Mouse (Mus musculus) lung, adult 2 months (tissue): Measurements from ENCODE around the gene Crtac1. TPM values are rescaled to one million over a fixed set of nuclear protein-coding genes. Genes with fewer than 3 reads are reported as not detected.

Source experiments
- DNase-seq: peaks from one replicate; pipeline ENCODE4 v3.0.0; 2022
- H3K4me1 ChIP-seq: fragments of 200-500 bp; 2 replicates; pipeline ENCODE4 v1.6.1; 2011; ENCODE audit warnings: low read length; ENCODE audit not compliant: control insufficient read depth, insufficient read depth
- H3K4me3 ChIP-seq: fragments of 200-500 bp; replicated peaks from 2 replicates; pipeline ENCODE3; 2011; ENCODE audit warnings: low read depth, mild to moderate bottlenecking, control low read depth, low read length; ENCODE audit errors: extremely low read depth
- CTCF ChIP-seq: fragments of 200-500 bp; IDR thresholded peaks from 2 replicates; pipeline ENCODE4 v1.5.1; 2011; ENCODE audit warnings: mild to moderate bottlenecking, low read length, control low read depth; ENCODE audit not compliant: insufficient read depth
- POLR2A ChIP-seq: fragments of 200-500 bp; IDR thresholded peaks from 2 replicates; pipeline ENCODE4 v1.6.1; 2011; ENCODE audit warnings: low read depth, mild to moderate bottlenecking, control low read depth, low read length, borderline replicate concordance; ENCODE audit errors: extremely low read depth
- WGBS: fragments of 180-500 bp; shearing (Covaris S2); methylation state at CpG from one replicate; pipeline ENCODE4 v1.1.7; 2018; 5-methylcytosine and 5-hydroxymethylcytosine counted together
- polyA plus RNA-seq: library from polyadenylated mRNA; depleted of rRNA; stranded (reverse); fragments of >200 nt; gene quantifications from 2 replicates; pipeline ENCODE4 v1.2.3, GENCODE M21; 2012; rRNA removed

The Crtac1 gene
- polyA plus RNA-seq = 0.06 and 0.12 TPM in 2 replicates

DNA sequence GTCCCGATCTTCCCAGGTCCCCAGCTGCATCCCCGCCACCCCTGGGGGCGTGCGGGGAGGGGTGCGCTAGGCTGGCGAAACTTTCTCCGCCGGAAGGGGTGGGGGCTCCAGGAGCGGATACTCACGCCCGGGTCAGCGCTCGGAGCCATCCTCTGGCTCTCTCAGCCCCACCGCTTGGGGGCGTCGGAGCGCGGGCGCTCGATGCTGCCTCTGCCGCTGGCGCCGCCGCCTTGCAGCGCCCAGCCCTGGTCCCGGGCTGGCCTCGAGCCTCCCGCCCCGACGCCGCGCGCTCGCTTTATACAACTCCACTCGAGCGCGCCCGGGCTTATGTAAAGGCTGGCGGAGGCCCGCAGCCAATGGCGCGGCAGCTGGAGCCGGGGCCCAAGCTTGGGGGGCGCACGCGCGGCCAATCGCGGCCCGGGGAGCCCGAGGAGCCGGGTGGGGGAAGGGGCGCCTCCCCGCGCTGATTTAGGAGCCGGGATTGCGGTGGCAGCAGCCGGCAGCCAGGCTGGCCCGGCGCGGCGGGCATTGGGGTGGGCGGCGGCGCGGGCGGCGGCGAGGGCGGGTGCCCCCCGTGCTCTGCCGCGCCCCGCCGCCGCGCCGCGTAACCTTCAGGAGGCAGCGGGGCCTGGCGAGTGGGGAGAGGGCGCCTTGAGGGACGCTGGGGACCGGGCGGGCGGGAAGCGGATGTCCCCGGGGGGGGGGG, at the start of gene Crtac1:
Crtac1 (minus strand) TSS at position 299 of the 706 bp plus-strand sequence.
- H3K4me3 ChIP-seq = no peak within 1 kb of the TSS
- TF ChIP-seq POLR2A (no peak), CTCF (no peak)
- no peak for DNase-seq
- under 1% methylated on average over 71 of the region's 88 CpGs for WGBS
- no peaks in the 10 kb centered on the region for H3K4me1 ChIP-seq

DNA sequence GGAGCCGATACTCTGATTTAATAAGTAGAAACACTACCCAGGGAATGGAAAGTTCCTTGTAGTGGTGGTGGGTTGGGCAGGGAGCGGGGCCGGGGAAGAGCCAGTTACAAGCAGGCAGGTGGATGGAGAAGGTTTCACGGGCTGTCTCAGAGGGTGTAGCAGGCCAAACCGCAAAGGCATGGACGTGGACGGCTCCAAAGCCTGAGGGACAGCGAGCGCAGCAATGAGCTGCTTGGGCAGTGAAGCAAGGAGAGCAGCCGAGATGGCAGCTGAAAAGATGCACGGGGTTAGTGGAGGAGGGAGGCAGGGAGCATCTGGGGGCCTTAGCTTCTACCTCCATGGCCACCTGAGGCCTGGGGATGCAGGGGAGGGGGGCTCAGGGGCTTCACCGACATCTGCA, 46.7 kb upstream of the Crtac1 start:
- no peaks in the 10 kb centered on the region for H3K4me1 ChIP-seq
- H3K4me3 ChIP-seq = no peak overlapping the region
- 47% methylated on average over 12 of the region's 12 CpGs for WGBS
- TF ChIP-seq CTCF (no peak), POLR2A (no peak)
- DNase-seq = no peak

DNA sequence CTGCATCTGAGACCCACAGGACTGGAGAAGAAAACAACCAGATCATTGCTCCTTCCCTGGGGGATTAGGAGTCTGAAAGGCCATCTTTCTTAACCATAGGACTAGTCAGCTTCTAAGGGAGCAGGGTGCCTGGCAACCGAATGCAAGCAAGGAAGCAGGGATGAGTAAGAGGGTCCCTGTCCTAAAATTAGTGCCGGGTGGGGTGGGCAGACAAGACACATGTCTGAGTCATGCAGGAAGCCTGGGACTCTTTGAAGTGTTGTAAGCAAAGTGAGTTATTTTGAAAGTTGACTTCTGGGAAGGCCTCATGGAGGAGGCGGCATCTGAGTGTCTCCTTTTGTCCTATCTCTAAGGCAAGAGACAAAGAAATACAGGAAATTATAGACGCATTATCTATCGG, 46.2 kb upstream of the Crtac1 start:
- Histone ChIP-seq H3K4me3 (no peak overlapping the region), H3K4me1 (no peaks in the 10 kb centered on the region)
- TF ChIP-seq POLR2A (no peak), CTCF (no peak)
- no peak for DNase-seq
- WGBS = 48% methylated on average over 5 of the region's 5 CpGs

DNA sequence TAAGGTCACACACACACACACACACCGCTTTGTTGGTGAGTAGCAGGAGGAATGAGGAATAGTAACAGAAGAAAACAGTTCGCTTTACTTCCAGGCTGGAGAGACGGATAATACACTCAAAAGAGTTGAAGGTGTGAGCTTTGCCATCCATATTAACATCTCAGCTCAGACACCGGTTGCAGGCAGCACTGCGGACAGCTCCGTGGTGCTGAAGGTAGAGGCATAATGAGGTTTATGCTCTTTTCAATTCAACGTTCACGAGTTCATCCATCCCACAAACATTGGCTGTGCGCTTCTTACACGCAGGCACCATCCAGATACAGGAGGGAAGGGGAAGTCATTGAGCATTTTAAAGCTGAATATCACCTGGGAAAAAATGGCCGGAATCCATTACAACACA, 41.2 kb upstream of the Crtac1 start:
- no peaks in the 10 kb centered on the region for H3K4me1 ChIP-seq
- no peak for TF ChIP-seq POLR2A
- no peak for TF ChIP-seq CTCF

DNA sequence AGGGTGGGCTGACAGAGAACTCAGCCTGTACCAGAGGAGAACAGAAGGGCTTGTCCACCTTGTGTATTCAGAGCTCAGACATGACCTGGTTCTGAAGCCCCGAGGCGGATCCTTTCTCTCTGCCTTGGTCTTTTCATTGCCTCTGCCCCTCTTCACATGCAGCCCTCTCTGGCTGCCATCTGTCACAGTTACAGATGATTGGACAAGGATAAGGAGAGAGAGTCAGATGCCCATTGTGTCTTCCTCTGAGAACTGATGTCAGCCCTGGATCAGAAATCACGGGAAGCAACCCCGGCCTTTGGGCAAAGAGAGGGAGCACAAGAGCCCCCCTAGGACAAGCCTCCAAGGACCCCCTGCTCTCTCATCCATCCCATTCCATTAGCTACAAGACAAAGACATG, 40.0 kb upstream of the Crtac1 start:
- DNase-seq = no peak
- Histone ChIP-seq H3K4me3 (no peak overlapping the region), H3K4me1 (no peaks in the 10 kb centered on the region)
- TF ChIP-seq POLR2A (no peak), CTCF (no peak)
- WGBS = 92% methylated on average over 4 of the region's 4 CpGs

More for the DNA sequence above, 41.2 kb upstream of the Crtac1 start:
- no peak for DNase-seq
- WGBS = 30% methylated on average over 11 of the region's 11 CpGs
- H3K4me3 ChIP-seq = no peak overlapping the region

DNA sequence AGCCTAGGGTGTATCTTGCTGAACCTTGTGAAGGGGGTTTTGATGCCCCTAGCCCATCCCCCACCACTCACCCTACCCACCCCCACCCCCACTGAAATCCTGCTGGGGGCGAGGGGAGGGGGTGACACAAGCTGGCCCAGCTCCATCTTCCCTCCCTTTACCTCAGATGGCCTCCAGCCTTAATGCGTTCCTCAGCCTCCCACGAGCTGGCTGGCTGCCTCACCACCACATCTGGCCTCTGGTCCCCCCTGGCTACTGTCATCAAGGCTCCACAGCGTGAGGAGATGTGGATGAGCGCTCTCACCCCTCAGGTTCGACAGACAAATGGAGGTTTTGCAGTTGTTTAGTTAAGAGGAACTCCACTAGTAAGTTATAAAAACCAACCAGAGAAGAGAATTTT, 30.3 kb upstream of the Crtac1 start:
- no peak for DNase-seq

DNA sequence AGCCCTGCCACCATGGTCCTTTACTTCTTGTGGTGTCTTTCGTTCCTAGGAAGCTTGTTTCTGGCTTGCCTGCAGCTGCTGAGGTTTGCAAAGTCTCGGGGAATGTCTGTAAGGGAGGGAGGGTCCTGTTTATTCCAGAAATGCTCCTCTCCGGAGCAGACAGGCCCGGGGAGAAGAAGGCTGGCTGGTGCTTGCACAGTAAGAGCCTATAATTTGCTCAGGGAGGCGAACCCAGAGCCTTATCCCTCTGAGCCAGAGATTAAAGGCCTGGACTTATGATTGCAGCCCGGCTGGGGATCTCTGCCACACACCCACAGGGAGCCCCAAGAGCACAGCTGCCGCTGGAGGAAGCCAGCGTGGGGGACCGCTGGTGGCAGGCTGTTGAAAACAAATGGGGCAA, 29.8 kb upstream of the Crtac1 start:
- WGBS = 23% methylated on average over 9 of the region's 9 CpGs
- no peak for DNase-seq
- H3K4me1 ChIP-seq = no peaks in the 10 kb centered on the region
- no peak overlapping the region for H3K4me3 ChIP-seq
- no peak for TF ChIP-seq CTCF
- TF ChIP-seq POLR2A = no peak

More for the DNA sequence above, 30.3 kb upstream of the Crtac1 start:
- Histone ChIP-seq H3K4me3 (no peak overlapping the region), H3K4me1 (no peaks in the 10 kb centered on the region)
- TF ChIP-seq POLR2A (no peak), CTCF (no peak)
- 34% methylated on average over 6 of the region's 6 CpGs for WGBS

DNA sequence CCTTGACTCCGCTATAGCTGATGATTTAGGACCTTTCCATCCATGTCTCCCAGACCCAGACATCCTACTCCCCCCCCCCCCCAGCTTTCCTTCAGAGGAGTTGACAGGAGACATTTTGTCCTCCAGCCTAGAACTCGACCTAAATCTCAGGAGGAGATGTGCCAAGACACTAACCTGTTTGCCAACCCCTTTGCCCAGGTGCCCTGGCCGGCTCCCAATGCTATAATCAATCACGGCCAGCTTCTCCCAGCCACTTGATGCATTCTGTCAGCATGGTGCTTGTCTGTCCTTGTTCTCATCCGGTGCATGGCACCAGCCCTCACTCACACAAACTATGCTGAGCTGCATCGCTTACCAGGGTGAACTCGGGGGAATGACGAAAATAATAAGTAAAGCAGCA, 27.9 kb upstream of the Crtac1 start:
- no peak for DNase-seq
- no peak for TF ChIP-seq CTCF
- TF ChIP-seq POLR2A = no peak
- WGBS = 76% methylated on average over 8 of the region's 8 CpGs
- Histone ChIP-seq H3K4me3 (no peak overlapping the region), H3K4me1 (no peaks in the 10 kb centered on the region)

DNA sequence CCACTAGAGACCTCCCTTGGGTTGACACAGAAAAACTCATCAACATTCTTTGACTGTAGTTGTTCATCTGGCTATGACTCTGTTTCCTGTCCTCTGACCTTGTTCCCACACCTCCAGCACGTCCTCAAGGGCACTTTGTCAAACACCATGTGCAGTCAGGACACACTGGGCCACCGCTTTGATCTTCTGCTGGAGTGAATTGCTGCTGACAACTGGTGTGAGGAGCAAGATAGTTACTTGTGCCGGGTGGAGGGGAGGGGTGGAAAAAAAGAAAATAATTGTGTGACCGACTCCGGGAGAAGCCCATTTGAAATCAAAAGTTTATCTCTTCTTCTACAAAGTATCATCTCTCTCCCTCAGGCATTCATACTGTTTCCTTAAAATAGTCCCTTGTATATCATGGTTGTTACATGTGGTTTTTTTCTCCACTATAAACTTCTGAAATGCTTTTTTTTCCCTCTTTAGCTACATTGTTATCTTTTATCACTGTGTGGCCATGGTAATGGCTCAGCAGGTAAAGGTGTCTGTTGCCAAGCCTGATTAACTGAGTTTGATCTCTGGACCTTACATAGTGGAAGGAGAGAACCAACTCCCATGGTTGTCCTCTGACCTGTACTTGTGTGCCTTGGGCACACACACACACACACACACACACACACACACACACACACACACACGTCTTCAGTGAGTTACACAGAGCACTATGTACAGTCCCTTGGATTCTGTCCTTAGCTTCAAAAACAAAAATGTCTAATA, 23.1 kb upstream of the Crtac1 start:
- TF ChIP-seq POLR2A (no peak), CTCF (no peak)
- Histone ChIP-seq H3K4me3 (no peak overlapping the region), H3K4me1 (no peaks in the 10 kb centered on the region)
- WGBS = 41% methylated on average over 6 of the region's 6 CpGs
- no peak for DNase-seq

DNA sequence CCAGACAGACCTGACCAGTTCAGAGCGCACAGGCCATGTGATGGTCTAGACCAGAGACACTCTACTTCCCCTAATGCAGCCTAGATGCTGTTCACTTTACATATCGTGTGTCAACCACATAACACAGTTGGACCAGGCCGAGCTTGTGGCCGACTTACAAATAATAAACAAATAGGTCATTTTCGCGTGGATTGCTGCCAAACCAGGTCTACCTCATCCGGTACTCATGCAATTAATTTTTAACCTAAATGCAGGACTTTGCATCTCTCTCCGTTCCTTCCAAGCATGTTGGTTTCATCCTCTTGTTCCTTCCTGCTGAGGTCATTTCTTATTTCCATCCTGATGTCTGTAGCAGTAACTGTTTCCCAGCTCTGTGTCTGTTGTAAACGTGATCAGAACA, 22.4 kb upstream of the Crtac1 start:
- Histone ChIP-seq H3K4me1 (no peaks in the 10 kb centered on the region), H3K4me3 (no peak overlapping the region)
- WGBS = 70% methylated on average over 9 of the region's 9 CpGs
- TF ChIP-seq CTCF = no peak
- TF ChIP-seq POLR2A = no peak
- DNase-seq = no peak
